Mouse (Mus musculus) erythroblast, embryonic 14.5 days (primary cell): ENCODE data around the gene Pcdh8.

Experiments
- GATA1 ChIP-seq: IDR thresholded peaks from 2 replicates; pipeline ENCODE4 v1.6.1; 2012; ENCODE audit warnings: low read length, inconsistent platforms, mixed read lengths
- TAL1 ChIP-seq: IDR thresholded peaks from 3 replicates; pipeline ENCODE4 v1.6.1; 2012; ENCODE audit warnings: low read length, inconsistent platforms, mixed read lengths

GRCm38 (mm10) chr14:79771802-79772511, 845 bp upstream of the Pcdh8 start:
- no peak for TF ChIP-seq GATA1
- no peak for TF ChIP-seq TAL1
